In genomic region chr2:23225199-23225598, GRCm38 (mm10) we compare ENCODE assay signal across 24 mouse cellular contexts. TPM values are rescaled to one million over a fixed set of nuclear protein-coding genes. Genes with fewer than 3 reads are reported as not detected.
"Had no signal": no experiment of that assay in that cellular context is flagged by ENCODE, and none has a peak within 500 bp of the region (broad histone marks: within the 10 kb centered on the region; RNA-seq: fewer than 3 reads in every experiment).

No protein-coding gene starts in this region.

- H3K9ac ChIP-seq: limb, embryonic 13.5 days; liver, embryonic 12.5 days; liver, embryonic 15.5 days; lung, embryonic 15.5 days; midbrain, embryonic 12.5 days; neural tube, embryonic 12.5 days; neural tube, embryonic 15.5 days; stomach, embryonic 15.5 days had no signal

- H3K9me3 ChIP-seq: limb, embryonic 10.5 days; limb, embryonic 13.5 days; liver, embryonic 12.5 days; liver, embryonic 15.5 days; lung, embryonic 15.5 days; midbrain, embryonic 12.5 days; neural tube, embryonic 12.5 days; neural tube, embryonic 15.5 days; stomach, embryonic 15.5 days had no signal

- H3K4me3 ChIP-seq: layer of hippocampus, adult 2 months; limb, embryonic 10.5 days; limb, embryonic 13.5 days; liver, embryonic 12.5 days; liver, embryonic 15.5 days; lung, embryonic 15.5 days; midbrain, embryonic 12.5 days; neural tube, embryonic 12.5 days; neural tube, embryonic 15.5 days; stomach, embryonic 15.5 days had no signal

- ATAC-seq: intestine, postnatal 0 days; liver, embryonic 12.5 days had no signal

- H3K27ac ChIP-seq: kidney, postnatal 0 days; layer of hippocampus, adult 2 months; limb, embryonic 10.5 days; limb, embryonic 13.5 days; liver, embryonic 12.5 days; liver, embryonic 15.5 days; lung, embryonic 15.5 days; macrophage; midbrain, embryonic 12.5 days; neural tube, embryonic 12.5 days; neural tube, embryonic 15.5 days; stomach, embryonic 15.5 days had no signal

- H3K27me3 ChIP-seq: limb, embryonic 13.5 days; liver, embryonic 12.5 days; liver, embryonic 15.5 days; lung, embryonic 15.5 days; midbrain, embryonic 12.5 days; neural tube, embryonic 12.5 days; neural tube, embryonic 15.5 days; stomach, embryonic 15.5 days had no signal

- H3K36me3 ChIP-seq: limb, embryonic 10.5 days; limb, embryonic 13.5 days; liver, embryonic 12.5 days; liver, embryonic 15.5 days; lung, embryonic 15.5 days; midbrain, embryonic 12.5 days; neural tube, embryonic 12.5 days; neural tube, embryonic 15.5 days; stomach, embryonic 15.5 days had no signal

- H3K4me1 ChIP-seq: limb, embryonic 10.5 days; limb, embryonic 13.5 days; liver, embryonic 12.5 days; liver, embryonic 15.5 days; lung, embryonic 15.5 days; midbrain, embryonic 12.5 days; neural tube, embryonic 12.5 days; neural tube, embryonic 15.5 days; stomach, embryonic 15.5 days had no signal

- DNase-seq: kidney, adult 2 months; kidney, postnatal 25 days; layer of hippocampus, adult 9-11 months; liver; lung, adult 18-20 months; lung, postnatal 14 days; right cerebral cortex, postnatal 4 days; thymus, postnatal 36 days had no signal

RNA-seq across cellular contexts. Expression of gene 4931423N10Rik, which starts 17.9 kb away (rescaled TPM):
- total RNA-seq: megakaryocyte-erythroid progenitor cell, adult 5-6 weeks had no signal
- polyA plus RNA-seq: intestine, postnatal 0 days; kidney, adult 2 months; kidney, embryonic 14.5 days; kidney, postnatal 0 days; large intestine, adult 2 months; limb, embryonic 10.5 days; limb, embryonic 13.5 days; liver, embryonic 12.5 days; liver, embryonic 15.5 days; lung, embryonic 15.5 days; macrophage; midbrain, embryonic 12.5 days; neural tube, embryonic 12.5 days; stomach, embryonic 15.5 days had no signal
